Mouse (Mus musculus) left cerebral cortex, adult 11 months (tissue): ENCODE results near the gene Cyp2d9.
"Not testable (repeated sequence)": the region's sequence is repeated elsewhere in the genome, so short reads cannot be mapped to it uniquely, and the experiment has no call there.

Source experiments
- DNase-seq: peaks from one replicate; pipeline ENCODE4 v3.0.0; 2022; ENCODE audit warnings: low spot score

Gene Cyp2d9

GRCm38 (mm10) chr15:82433137-82433536 is at the start of gene Cyp2d9:
Gene Cyp2d9, plus strand, starts transcription at chr15:82433437.
- DNase-seq = no peak

DNA sequence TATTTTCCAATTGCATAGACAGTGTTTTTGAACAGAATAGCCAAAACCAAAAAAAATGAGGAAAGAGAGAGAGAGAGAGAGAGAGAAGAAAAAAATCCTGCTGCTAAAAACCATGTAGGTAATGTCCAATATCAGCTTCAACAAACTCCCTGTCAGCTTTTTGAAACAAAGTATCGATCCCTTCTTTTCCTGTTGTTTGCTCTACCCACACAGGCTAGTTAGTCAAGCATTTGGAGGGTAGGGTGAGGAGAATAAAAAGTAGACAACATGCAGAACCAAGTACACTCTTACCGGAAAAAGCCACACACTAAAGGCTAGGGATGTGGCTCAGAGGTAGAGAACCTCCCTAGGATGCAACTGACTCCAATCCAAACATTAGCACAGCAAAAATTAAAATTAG is 47.5 kb upstream of the Cyp2d9 start:
- DNase-seq = no peak

DNA sequence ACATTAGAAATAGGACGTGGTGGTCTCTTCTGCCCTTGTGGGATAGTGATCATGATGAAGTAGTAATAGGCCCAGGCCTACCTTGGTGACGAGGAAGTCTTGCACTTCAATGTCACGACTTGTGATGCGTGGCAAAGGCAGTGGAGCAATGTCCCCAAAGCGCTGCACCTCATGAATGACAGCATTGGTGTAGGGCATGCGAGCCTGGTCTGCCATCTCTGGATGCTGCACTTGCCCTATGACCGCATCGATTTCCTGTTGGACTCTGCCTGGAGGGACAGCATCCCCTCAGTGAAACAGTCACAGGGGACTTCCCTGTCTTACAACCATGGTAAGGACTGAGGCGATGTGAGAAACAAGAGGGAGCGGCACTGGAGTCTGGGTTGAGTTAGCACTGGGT is 43.3 kb upstream of the Cyp2d9 start:
- not testable (repeated sequence) for DNase-seq

DNA sequence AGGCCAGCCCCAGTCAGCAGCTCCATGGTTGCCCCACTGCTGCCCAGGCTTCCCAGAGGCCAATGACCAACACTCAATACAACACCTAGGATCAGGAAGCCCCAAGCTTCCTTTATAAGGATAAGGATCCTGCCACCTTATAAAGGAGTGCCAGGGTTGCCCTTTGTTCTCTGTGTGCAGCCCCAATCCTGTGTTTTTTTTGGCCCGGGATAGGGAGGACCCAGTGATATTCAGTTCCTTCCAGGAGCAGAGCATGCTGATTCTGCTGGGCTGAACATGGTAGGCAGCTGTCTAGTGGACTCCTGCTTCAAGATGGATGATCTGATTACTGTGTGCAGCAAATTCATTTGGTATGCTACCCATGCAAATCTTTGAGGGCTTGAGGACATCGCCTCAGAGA is 39.3 kb upstream of the Cyp2d9 start, which contains the start of gene Cyp2d11:
Gene Cyp2d11, minus strand, starts transcription at position 101 of the 400 bp plus-strand sequence.
- DNase-seq = not testable (repeated sequence)

DNA sequence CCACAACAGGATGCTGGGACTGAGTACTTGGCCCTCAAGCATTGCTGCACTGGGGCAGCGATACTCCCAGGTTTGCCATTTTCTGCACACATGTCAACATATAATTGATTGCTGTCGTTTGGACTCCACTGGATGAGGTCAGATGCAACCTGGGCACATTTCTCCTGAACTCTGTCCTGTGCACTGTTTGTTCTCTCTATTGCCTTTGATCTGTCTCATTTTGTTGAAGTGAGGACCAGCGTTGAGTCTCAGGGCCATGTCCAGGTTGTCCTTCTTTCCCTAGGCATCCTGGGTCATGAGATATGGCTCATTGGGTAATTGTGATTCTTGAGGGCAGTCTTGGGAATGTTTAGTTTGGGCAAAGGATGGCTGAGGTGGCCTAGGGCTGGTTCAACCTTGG is 37.3 kb upstream of the Cyp2d9 start:
- not testable (repeated sequence) for DNase-seq

DNA sequence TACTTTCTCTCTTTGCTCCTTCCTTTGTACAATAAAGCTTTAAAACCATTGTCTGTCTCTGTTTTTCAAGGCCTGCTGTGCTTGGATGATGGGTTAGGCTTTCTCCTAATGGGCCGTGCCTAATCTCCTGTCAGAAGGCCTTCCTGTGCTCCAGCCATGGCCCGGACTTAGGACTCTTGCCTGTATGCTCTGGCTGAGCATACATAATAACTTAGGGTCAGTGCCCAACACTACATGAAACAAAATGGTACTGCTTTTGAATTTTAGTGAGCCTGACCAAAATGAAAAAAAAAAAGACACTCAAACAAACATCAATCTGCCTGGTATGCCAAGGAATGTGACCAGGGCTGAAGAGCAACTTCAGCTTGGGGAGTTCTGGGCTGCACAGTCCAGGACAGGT is 31.7 kb upstream of the Cyp2d9 start:
- DNase-seq = no peak

DNA sequence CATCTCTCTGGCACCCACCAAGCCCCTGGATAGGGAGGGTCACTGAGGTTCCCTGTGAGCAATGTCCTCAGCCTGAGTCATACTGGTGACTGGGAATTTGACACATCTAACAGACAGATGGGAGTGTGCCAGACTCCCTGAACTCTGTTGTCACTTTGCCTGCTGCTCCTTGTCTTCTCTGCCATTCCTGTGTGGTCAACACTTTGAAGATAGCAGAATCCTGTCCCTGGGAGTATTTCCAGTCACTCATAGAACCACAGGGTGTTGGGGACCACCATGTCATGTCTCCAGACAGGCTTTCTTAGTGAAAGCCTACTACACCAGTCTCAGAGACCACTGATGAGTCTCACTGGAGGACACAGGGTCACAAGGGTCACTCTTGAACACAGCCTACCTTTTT is 31.1 kb upstream of the Cyp2d9 start:
- DNase-seq = no peak

DNA sequence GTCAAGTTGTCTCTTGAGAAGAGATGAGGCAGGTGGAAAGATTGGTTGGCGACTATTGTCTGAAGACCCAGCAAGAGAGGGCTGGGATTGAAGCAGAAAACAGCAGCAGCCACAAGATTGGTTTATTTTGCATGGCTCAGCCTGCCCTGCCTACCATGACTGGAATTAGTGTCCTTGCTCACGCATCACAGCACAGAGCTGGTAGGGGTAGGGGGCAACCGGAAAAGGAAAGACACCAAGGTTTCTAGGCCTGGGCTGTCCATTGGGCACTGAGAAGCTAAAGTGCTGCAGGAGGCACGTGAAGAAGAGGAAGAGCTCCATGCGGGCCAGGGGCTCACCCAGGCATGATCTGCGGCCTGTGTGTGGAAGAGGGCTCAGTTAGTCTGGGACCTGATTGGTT is 30.5 kb upstream of the Cyp2d9 start:
- no peak for DNase-seq

DNA sequence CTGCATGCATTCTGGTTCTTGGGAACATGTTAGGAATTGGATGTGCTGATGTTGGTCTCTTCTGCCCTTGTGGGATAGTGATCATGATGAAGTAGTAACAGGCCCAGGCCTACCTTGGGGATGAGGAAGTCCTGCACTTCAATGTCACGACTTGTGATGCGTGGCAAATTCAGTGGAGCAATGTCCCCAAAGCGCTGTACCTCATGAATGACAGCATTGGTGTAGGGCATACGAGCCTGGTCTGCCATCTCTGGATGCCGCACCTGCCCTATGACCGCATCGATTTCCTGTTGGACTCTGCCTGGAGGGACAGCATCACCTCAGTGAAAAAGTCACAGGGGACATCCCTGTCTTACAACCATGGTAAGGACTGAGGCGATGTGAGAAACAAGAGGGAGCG is 29.6 kb upstream of the Cyp2d9 start:
- no peak for DNase-seq

GRCm38 (mm10) chr15:82404163-82404562 is 29.1 kb upstream of the Cyp2d9 start:
- no peak for DNase-seq

GRCm38 (mm10) chr15:82406981-82407380 is 26.3 kb upstream of the Cyp2d9 start, which contains the start of gene Cyp2d10:
Gene Cyp2d10, minus strand, starts transcription at chr15:82407195.
- no peak for DNase-seq

GRCm38 (mm10) chr15:82407536-82407935 is 25.7 kb upstream of the Cyp2d9 start:
- no peak for DNase-seq

DNA sequence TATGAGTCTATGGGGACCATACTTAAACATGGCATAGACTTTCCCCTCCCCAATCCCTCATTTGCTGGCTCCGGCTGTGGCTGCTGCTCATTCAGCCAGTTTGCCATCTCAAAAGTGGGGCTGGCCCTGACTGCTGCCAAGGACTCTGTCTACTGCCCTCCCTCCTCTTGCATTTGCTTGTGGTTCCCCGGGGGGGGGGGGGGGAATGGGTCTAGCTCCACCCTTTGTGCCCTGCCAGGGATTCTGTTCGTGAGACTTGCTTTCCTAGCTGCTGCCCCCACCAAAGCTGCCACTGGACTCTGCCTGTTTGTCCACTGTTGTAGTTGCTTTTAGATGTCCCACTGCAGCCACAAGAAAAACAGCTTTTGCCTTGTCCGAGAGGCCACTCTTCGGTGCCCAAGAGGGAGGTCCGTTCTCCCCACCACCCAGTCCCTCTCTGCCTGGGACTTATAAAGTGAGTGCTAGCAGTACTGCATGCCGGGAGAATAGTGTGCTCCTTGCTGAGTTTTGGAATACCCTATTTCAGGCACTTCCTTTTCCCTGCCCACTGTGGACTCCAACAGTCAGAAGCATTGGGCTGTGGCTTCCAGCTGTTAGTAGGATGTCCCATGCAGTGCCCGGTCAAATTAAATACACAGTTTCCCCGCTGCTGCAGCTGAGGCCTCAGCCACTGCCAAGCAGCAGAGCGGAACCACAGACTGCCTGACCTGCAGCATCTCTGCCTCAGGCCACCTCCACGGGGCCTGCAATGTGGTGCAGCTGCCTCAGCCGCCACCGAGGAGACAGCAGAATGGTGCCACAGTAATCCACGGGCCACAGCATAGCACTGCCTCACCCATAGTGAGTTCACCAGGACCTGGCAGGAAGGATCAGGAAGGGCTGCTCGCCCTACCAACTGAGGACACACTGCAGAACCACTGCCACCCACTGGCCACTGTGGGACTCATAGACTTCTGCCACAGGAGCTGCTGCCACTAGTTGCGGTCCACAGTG is 16.1 kb upstream of the Cyp2d9 start:
- peak; percentile 87 for DNase-seq

DNA sequence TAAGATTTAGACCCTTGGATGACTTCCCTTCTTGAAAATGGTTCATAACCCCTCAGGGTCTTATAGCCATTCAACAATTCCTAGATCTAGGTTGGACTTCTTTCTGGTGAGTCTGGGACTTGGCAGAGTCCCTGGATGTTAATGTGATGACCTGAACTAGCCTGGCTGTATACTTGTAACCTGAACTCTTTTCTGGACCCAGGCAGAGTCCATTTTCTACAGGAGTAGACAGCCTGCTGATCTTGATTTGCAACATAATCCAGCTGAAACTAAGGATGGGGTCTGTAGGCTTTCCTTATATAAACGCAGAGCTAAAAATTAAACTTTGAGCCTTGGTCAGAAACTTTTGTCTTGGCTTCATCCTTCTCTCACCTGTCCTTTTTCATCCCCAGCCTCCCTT is 14.6 kb upstream of the Cyp2d9 start:
- no peak for DNase-seq

- DNase-seq = no peak
Observed at GRCm38 (mm10) chr15:82422935-82423334, 10.3 kb upstream of the Cyp2d9 start.

- no peak for DNase-seq
Observed at GRCm38 (mm10) chr15:82423471-82423870, 9.8 kb upstream of the Cyp2d9 start.

GRCm38 (mm10) chr15:82433621-82434020 is 384 bp downstream of the Cyp2d9 start:
- no peak for DNase-seq

GRCm38 (mm10) chr15:82434541-82434940 is 1.3 kb downstream of the Cyp2d9 start:
- DNase-seq = no peak

GRCm38 (mm10) chr15:82435011-82435410 is 1.8 kb downstream of the Cyp2d9 start:
- no peak for DNase-seq

GRCm38 (mm10) chr15:82435606-82436005 is 2.4 kb downstream of the Cyp2d9 start:
- DNase-seq = no peak

DNA sequence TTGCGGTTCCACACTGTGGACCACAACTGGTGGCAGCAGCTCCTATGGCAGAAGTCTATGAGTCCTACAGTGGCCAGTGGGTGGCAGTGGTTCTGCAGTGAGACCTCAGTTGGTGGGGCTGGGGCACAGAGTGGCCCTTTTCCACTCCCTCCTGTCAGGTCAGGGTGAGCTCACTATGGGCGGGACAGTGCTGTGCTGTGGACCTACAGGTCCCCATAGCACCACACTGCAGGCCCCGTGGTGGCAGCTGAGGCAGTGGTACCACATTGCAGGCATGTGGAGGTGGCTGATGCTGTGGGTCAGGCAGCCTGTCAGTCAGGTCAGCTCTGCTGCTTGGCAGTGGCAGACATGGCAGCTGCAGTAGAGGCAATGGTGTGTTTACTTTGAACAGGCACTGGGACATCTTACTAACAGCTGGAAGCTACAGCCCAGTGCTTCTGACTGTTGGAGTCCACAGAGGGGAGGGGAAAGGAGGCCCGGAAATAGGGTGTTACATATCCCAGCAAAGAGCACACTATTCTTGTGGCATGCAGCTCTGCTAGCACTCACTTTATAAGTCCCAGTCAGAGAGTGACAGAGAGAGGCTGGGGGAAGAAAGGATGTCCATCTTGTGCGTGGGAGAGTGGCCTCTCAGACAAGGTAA is 4.9 kb downstream of the Cyp2d9 start:
- no peak for DNase-seq

DNA sequence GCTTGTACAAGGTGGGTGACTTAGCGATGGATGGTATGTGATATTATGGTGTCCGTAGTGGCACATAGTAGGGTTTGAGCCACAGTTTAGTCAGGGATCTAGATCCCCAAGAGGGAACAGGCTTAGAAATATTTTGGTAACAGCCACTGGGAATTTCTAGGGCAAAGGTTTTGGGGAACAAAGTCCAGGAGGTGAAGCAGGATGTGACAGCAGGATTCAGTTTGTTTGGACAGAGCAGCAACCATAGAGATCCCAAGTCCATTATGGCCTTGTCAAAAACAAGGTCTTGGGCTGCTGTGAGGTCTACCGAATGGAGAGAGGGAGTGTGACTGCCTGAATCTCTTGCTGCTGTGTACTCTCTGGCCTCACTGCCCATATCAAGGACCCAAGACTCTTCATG is 10.4 kb downstream of the Cyp2d9 start:
- DNase-seq = no peak

- no peak for DNase-seq
Observed at GRCm38 (mm10) chr15:82445196-82445595, 12.0 kb downstream of the Cyp2d9 start.
